Mouse (Mus musculus): Measurements from ENCODE around the gene Dntt.

- TF ChIP-seq GATA1 (IDR thresholded peaks at IDR 0.05; ENCODE audit: low read length) (no peak), TAL1 (IDR thresholded peaks at IDR 0.05; ENCODE audit: low read length) (no peak)
Observed at GRCm38 (mm10) chr19:41086289-41086688, 57.2 kb downstream of the Dntt start.

Measured in erythroblast, embryonic 14.5 days (primary cell).